Mouse (Mus musculus): ENCODE results near the gene Myof. TPM values are rescaled to one million over a fixed set of nuclear protein-coding genes. Genes with fewer than 3 reads are reported as not detected.

Gene Myof
- 14.1 and 15.9 TPM in 2 replicates for polyA plus RNA-seq (2015; fragmentation: Nextera tagmentation; extraction: Ambion mirVana)

- Histone ChIP-seq H3K4me2 (peak within 1 kb of the TSS; percentile 83), H3K27me3 (replicated peaks) (no peaks in the 10 kb centered on the region; the same call in 1 of the 2 replicates), H3K9ac (peak within 1 kb of the TSS; percentile 25), H3K9me3 (no peaks in the 10 kb centered on the region), H3K4me3 (replicated peaks) (peak within 1 kb of the TSS; percentile 49), H3K27ac (peak within 1 kb of the TSS; percentile 84), H3K4me1 (peaks cover 5% of the 10 kb centered on the region), H3K36me3 (no peaks in the 10 kb centered on the region)
- peak; percentile 76; the same call in 1 of the 2 replicates for ATAC-seq (ENCODE audit: insufficient read depth, low FRiP score, low read depth)
- 1% methylated on average over 28 of the region's 28 CpGs for WGBS
Observed at GRCm38 (mm10) chr19:38043281-38043981, at the start of gene Myof. Gene Myof (minus strand): TSS chr19:38043577.

GRCm38 (mm10) chr19:38091512-38091985 is 48.2 kb upstream of the Myof start:
- ATAC-seq (ENCODE audit: insufficient read depth, low FRiP score, low read depth) = peak; percentile 75; the same call in 1 of the 2 replicates
- Histone ChIP-seq H3K9me3 (no peaks in the 10 kb centered on the region), H3K27ac (no peak overlapping the region), H3K4me1 (peaks cover 8% of the 10 kb centered on the region; the same call in 1 of the 2 replicates), H3K4me3 (replicated peaks) (no peak overlapping the region), H3K27me3 (replicated peaks) (peaks cover 11% of the 10 kb centered on the region; the same call in 1 of the 2 replicates), H3K4me2 (no peak overlapping the region), H3K36me3 (no peaks in the 10 kb centered on the region), H3K9ac (no peak overlapping the region)
- 41% methylated on average over 4 of the region's 4 CpGs for WGBS

GRCm38 (mm10) chr19:38089358-38089757 is 46.0 kb upstream of the Myof start:
- Histone ChIP-seq H3K9ac (no peak overlapping the region), H3K9me3 (no peaks in the 10 kb centered on the region), H3K36me3 (no peaks in the 10 kb centered on the region), H3K4me3 (replicated peaks) (no peak overlapping the region), H3K4me1 (peaks cover 8% of the 10 kb centered on the region; the same call in 1 of the 2 replicates), H3K4me2 (no peak overlapping the region), H3K27me3 (replicated peaks) (0 out of 2 replicates have a peak, but pooled peaks cover 4% of the 10 kb centered on the region), H3K27ac (no peak overlapping the region)
- WGBS = 74% methylated on average over 8 of the region's 8 CpGs
- ATAC-seq (ENCODE audit: insufficient read depth, low FRiP score, low read depth) = no peak

- 49% methylated on average over 11 of the region's 11 CpGs for WGBS
- Histone ChIP-seq H3K27ac (no peak overlapping the region), H3K36me3 (no peaks in the 10 kb centered on the region), H3K4me2 (no peak overlapping the region), H3K9me3 (no peaks in the 10 kb centered on the region), H3K4me3 (replicated peaks) (no peak overlapping the region), H3K27me3 (replicated peaks) (no peaks in the 10 kb centered on the region), H3K4me1 (peaks cover 13% of the 10 kb centered on the region; the same call in 1 of the 2 replicates), H3K9ac (no peak overlapping the region)
- peak; percentile 73 for ATAC-seq (ENCODE audit: insufficient read depth, low FRiP score, low read depth)
Observed at GRCm38 (mm10) chr19:38086948-38087551, 43.7 kb upstream of the Myof start.

GRCm38 (mm10) chr19:38085841-38086240 is 42.5 kb upstream of the Myof start:
- no peak for ATAC-seq (ENCODE audit: insufficient read depth, low FRiP score, low read depth)

GRCm38 (mm10) chr19:38082931-38083525 is 39.7 kb upstream of the Myof start:
- no peaks in the 10 kb centered on the region for H3K27me3 ChIP-seq (replicated peaks)
- peaks cover 12% of the 10 kb centered on the region; the same call in 1 of the 2 replicates for H3K4me1 ChIP-seq
- no peaks in the 10 kb centered on the region for H3K36me3 ChIP-seq
- peak; percentile 40 for ATAC-seq (ENCODE audit: insufficient read depth, low FRiP score, low read depth)
- 24% methylated on average over 5 of the region's 5 CpGs for WGBS
- H3K4me3 ChIP-seq (replicated peaks) = no peak overlapping the region
- H3K9me3 ChIP-seq = no peaks in the 10 kb centered on the region
- H3K4me2 ChIP-seq = no peak overlapping the region
- no peak overlapping the region for H3K9ac ChIP-seq
- peak overlapping the region; percentile 44 for H3K27ac ChIP-seq

More at GRCm38 (mm10) chr19:38085841-38086240, 42.5 kb upstream of the Myof start:
- Histone ChIP-seq H3K9me3 (no peaks in the 10 kb centered on the region), H3K27ac (no peak overlapping the region), H3K9ac (no peak overlapping the region), H3K27me3 (replicated peaks) (no peaks in the 10 kb centered on the region), H3K4me3 (replicated peaks) (no peak overlapping the region), H3K4me1 (peaks cover 12% of the 10 kb centered on the region; the same call in 1 of the 2 replicates), H3K36me3 (no peaks in the 10 kb centered on the region), H3K4me2 (no peak overlapping the region)
- WGBS = 89% methylated on average over 4 of the region's 4 CpGs

GRCm38 (mm10) chr19:38081361-38081760 is 38.0 kb upstream of the Myof start:
- 59% methylated on average over 3 of the region's 3 CpGs for WGBS

GRCm38 (mm10) chr19:38077851-38078540 is 34.6 kb upstream of the Myof start:
- Histone ChIP-seq H3K27ac (no peak overlapping the region), H3K4me3 (replicated peaks) (no peak overlapping the region), H3K9ac (no peak overlapping the region), H3K4me2 (no peak overlapping the region), H3K36me3 (peaks cover 6% of the 10 kb centered on the region), H3K4me1 (0 out of 2 replicates have a peak, but pooled peaks cover under 1% of the 10 kb centered on the region), H3K9me3 (no peaks in the 10 kb centered on the region), H3K27me3 (replicated peaks) (no peaks in the 10 kb centered on the region)
- no peak for ATAC-seq (ENCODE audit: insufficient read depth, low FRiP score, low read depth)
- 49% methylated on average over 3 of the region's 3 CpGs for WGBS

More at GRCm38 (mm10) chr19:38081361-38081760, 38.0 kb upstream of the Myof start:
- Histone ChIP-seq H3K4me2 (no peak overlapping the region), H3K9me3 (no peaks in the 10 kb centered on the region), H3K36me3 (no peaks in the 10 kb centered on the region), H3K27ac (no peak overlapping the region), H3K4me1 (0 out of 2 replicates have a peak, but pooled peaks cover 6% of the 10 kb centered on the region), H3K27me3 (replicated peaks) (no peaks in the 10 kb centered on the region), H3K9ac (no peak overlapping the region), H3K4me3 (replicated peaks) (no peak overlapping the region)
- no peak for ATAC-seq (ENCODE audit: insufficient read depth, low FRiP score, low read depth)

- 59% methylated on average over 2 of the region's 2 CpGs for WGBS
- peaks cover 16% of the 10 kb centered on the region for H3K36me3 ChIP-seq
- no peak overlapping the region for H3K9ac ChIP-seq
- ATAC-seq (ENCODE audit: insufficient read depth, low FRiP score, low read depth) = no peak
- no peaks in the 10 kb centered on the region for H3K9me3 ChIP-seq
- H3K4me3 ChIP-seq (replicated peaks) = no peak overlapping the region
- no peak overlapping the region for H3K4me2 ChIP-seq
- no peaks in the 10 kb centered on the region for H3K27me3 ChIP-seq (replicated peaks)
- no peak overlapping the region for H3K27ac ChIP-seq
- no peaks in the 10 kb centered on the region for H3K4me1 ChIP-seq
Observed at GRCm38 (mm10) chr19:38076251-38076650, 32.9 kb upstream of the Myof start.

GRCm38 (mm10) chr19:38075051-38075450 is 31.7 kb upstream of the Myof start:
- Histone ChIP-seq H3K9ac (no peak overlapping the region), H3K4me3 (replicated peaks) (no peak overlapping the region), H3K27ac (no peak overlapping the region), H3K9me3 (no peaks in the 10 kb centered on the region), H3K36me3 (peaks cover 20% of the 10 kb centered on the region), H3K4me1 (no peaks in the 10 kb centered on the region), H3K4me2 (no peak overlapping the region), H3K27me3 (replicated peaks) (no peaks in the 10 kb centered on the region)
- no peak for ATAC-seq (ENCODE audit: insufficient read depth, low FRiP score, low read depth)
- 80% methylated on average over 11 of the region's 11 CpGs for WGBS

GRCm38 (mm10) chr19:38073226-38073625 is 29.8 kb upstream of the Myof start:
- WGBS = 93% methylated on average over 5 of the region's 5 CpGs
- no peak for ATAC-seq (ENCODE audit: insufficient read depth, low FRiP score, low read depth)

More at GRCm38 (mm10) chr19:38073226-38073625, 29.8 kb upstream of the Myof start:
- H3K27ac ChIP-seq = no peak overlapping the region
- H3K36me3 ChIP-seq = peaks cover 29% of the 10 kb centered on the region
- no peaks in the 10 kb centered on the region for H3K9me3 ChIP-seq
- no peak overlapping the region for H3K4me3 ChIP-seq (replicated peaks)
- no peak overlapping the region for H3K4me2 ChIP-seq
- H3K9ac ChIP-seq = no peak overlapping the region
- H3K4me1 ChIP-seq = no peaks in the 10 kb centered on the region
- H3K27me3 ChIP-seq (replicated peaks) = no peaks in the 10 kb centered on the region

Measured in stomach, embryonic 15.5 days (tissue).